Mouse (Mus musculus): ENCODE measurements at regions not wholly inside any gene's neighbourhood (a gene's known extent, or its start where the extent isn't known, plus 50 kb on each side); places are given as distances from the start of the nearest gene placed in this dataset.

DNA sequence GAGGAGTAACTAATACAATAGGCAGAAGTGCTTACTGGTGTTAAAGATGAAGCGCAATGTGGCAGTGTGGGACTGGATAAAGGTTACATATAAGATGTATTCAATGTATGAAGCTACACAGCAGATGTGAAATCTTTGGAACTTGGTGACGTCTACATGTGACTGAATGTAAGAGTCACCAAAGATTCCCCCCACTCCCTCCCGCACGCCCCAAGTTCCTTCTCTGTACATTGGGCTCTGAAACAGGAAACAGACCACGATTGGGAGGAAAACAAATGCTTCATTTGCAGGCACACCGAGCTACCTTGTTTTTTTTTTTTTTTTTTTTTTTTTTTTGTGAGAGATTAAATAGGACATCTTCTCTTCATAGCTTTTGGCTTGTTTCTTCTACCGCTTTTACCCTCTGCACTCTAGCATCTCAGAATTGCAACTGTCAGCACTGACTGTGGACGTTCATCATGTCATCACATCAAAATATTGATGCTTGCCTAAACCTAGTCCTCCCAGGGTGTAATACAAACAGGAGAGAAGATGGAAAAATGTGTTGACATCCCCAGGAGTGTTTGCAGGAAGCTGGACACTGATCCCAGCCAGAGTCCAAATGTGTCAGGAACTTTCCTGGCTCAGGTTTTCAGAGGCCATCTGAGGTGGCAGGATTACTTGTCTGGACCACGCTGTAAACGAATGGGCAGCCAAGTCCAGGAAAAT, 208.0 kb upstream of the Ccdc122 start:
- Histone ChIP-seq H3K9me3 (ENCODE audit: control insufficient read depth, low read length) (no peaks in the 10 kb centered on the region), H3K36me3 (ENCODE audit: control insufficient read depth, insufficient read depth, low read length) (no peaks in the 10 kb centered on the region), H3K27me3 (ENCODE audit: control insufficient read depth, insufficient read depth, low read length) (no peaks in the 10 kb centered on the region), H3K4me3 (ENCODE audit: low read depth, low read length) (no peak overlapping the region), H3K9ac (ENCODE audit: low read length) (no peak overlapping the region), H3K27ac (ENCODE audit: low read depth, low read length) (no peak overlapping the region), H3K4me2 (no peak overlapping the region), H3K4me1 (ENCODE audit: control insufficient read depth, insufficient read depth, low read length) (0 out of 2 replicates have a peak, but pooled peaks cover 2% of the 10 kb centered on the region)
- no peak for DNase-seq (ENCODE audit: low spot score, missing footprints)
- ATAC-seq (ENCODE audit: low FRiP score) = no peak
- WGBS = 83% methylated on average over 10 of the region's 10 CpGs

DNA sequence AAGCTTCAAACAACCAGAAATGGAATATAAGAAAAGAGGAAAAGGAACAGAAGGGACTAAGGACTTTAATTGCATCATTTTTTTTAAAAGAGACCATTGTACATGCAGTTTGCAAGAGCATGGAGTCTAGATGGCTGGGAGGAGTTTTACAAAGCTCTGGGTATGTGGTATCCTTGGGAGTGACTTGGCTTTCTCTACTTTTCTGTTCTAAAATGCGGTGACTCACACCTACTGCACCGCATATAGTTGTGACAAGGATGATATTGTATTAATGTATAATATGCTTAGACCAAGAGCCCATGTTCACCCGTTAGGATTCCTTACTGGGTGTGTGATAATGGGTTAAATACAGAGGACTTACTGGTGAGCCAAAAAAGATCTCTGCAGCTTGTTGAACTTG, 212.5 kb upstream of the Ccdc122 start:
- WGBS = 93% methylated on average over 3 of the region's 3 CpGs
- ATAC-seq (ENCODE audit: low FRiP score) (no peak), DNase-seq (ENCODE audit: low spot score, missing footprints) (no peak)
- H3K36me3 ChIP-seq (ENCODE audit: control insufficient read depth, insufficient read depth, low read length) = no peaks in the 10 kb centered on the region
- H3K4me1 ChIP-seq (ENCODE audit: control insufficient read depth, insufficient read depth, low read length) = peaks cover 7% of the 10 kb centered on the region; the same call in 1 of the 2 replicates
- no peak overlapping the region for H3K9ac ChIP-seq (ENCODE audit: low read length)
- H3K27ac ChIP-seq (ENCODE audit: low read depth, low read length) = no peak overlapping the region
- no peaks in the 10 kb centered on the region for H3K27me3 ChIP-seq (ENCODE audit: control insufficient read depth, insufficient read depth, low read length)
- H3K4me3 ChIP-seq (ENCODE audit: low read depth, low read length) = no peak overlapping the region
- H3K9me3 ChIP-seq (ENCODE audit: control insufficient read depth, low read length) = no peaks in the 10 kb centered on the region
- no peak overlapping the region for H3K4me2 ChIP-seq

DNA sequence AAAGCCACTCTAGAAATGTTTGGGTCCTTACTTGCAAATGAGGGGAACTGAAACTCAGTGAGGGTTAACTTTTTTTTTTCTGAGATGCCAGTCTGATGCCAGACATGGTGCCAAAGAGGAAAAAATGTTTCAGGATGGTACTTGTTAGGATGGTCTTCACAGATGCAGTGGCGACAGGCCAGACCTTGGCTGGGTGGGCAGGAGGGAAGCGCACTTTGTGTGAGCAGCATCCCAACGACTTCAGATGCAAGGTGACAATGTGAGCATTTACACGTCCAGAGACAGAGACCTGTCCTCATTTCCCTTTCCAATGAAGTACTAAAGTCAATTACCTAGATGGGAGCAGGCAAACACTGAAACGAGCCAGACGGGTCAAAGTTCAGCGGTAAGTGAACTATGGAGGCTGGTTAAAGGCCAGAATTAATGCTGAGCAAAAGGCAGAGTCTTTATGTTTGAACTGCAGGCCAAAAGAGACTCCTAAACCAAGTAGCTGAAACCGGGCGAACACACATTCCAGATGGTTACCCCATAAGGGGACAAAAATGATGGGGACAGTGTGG, 213.7 kb upstream of the Ccdc122 start:
- H3K9me3 ChIP-seq (ENCODE audit: control insufficient read depth, low read length) = no peaks in the 10 kb centered on the region
- no peak overlapping the region for H3K4me3 ChIP-seq (ENCODE audit: low read depth, low read length)
- H3K36me3 ChIP-seq (ENCODE audit: control insufficient read depth, insufficient read depth, low read length) = no peaks in the 10 kb centered on the region
- 78% methylated on average over 9 of the region's 9 CpGs for WGBS
- no peak overlapping the region for H3K27ac ChIP-seq (ENCODE audit: low read depth, low read length)
- ATAC-seq (ENCODE audit: low FRiP score) (no peak), DNase-seq (ENCODE audit: low spot score, missing footprints) (no peak)
- peaks cover 6% of the 10 kb centered on the region; the same call in 1 of the 2 replicates for H3K4me1 ChIP-seq (ENCODE audit: control insufficient read depth, insufficient read depth, low read length)
- H3K27me3 ChIP-seq (ENCODE audit: control insufficient read depth, insufficient read depth, low read length) = no peaks in the 10 kb centered on the region
- no peak overlapping the region for H3K9ac ChIP-seq (ENCODE audit: low read length)
- no peak overlapping the region for H3K4me2 ChIP-seq

DNA sequence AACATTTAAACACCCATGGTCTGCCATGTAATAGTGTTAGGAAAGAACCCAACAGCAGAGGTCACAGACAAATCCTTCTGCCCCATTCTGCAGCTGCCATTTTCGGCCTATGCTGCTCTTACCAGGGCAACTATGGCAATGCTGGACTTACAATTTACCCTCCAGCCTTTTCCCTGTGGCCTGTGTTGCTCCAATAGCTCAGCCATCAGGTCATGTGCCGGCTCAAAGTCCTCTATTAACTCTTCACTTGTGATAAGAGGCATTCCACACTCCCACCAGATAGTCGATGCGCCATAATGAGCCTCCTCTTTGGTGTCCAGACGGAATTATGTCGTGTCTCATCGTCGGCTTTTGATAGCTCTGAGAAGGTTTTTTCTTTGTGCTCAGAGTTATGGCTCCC, 214.7 kb upstream of the Ccdc122 start:
- Histone ChIP-seq H3K27ac (ENCODE audit: low read depth, low read length) (no peak overlapping the region), H3K4me3 (ENCODE audit: low read depth, low read length) (no peak overlapping the region), H3K36me3 (ENCODE audit: control insufficient read depth, insufficient read depth, low read length) (no peaks in the 10 kb centered on the region), H3K4me1 (ENCODE audit: control insufficient read depth, insufficient read depth, low read length) (peaks cover 5% of the 10 kb centered on the region; the same call in 1 of the 2 replicates), H3K9me3 (ENCODE audit: control insufficient read depth, low read length) (no peaks in the 10 kb centered on the region), H3K9ac (ENCODE audit: low read length) (no peak overlapping the region), H3K4me2 (no peak overlapping the region), H3K27me3 (ENCODE audit: control insufficient read depth, insufficient read depth, low read length) (no peaks in the 10 kb centered on the region)
- DNase-seq (ENCODE audit: low spot score, missing footprints) (no peak), ATAC-seq (ENCODE audit: low FRiP score) (no peak)
- 89% methylated on average over 8 of the region's 8 CpGs for WGBS

DNA sequence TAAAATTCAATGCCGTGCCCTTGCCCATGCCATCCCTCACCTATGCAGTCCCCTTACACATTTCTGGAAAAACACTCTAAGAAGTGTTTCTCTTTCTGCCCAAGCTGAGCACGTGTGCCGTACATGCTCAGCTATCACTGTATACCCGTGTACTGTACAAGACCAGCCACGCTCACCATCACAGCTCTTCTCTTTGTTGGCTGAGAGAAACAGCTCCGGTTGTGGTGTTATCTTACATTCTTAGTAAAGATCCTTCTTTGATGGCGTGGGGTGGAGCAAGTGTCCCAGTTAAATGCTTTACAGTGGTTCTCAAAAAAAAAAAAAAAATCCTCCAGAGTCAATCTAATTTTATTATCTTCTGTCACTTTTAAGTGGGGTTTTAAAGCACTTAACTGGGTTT, 215.1 kb upstream of the Ccdc122 start:
- H3K9me3 ChIP-seq (ENCODE audit: control insufficient read depth, low read length) = no peaks in the 10 kb centered on the region
- ATAC-seq (ENCODE audit: low FRiP score) (no peak), DNase-seq (ENCODE audit: low spot score, missing footprints) (no peak)

DNA sequence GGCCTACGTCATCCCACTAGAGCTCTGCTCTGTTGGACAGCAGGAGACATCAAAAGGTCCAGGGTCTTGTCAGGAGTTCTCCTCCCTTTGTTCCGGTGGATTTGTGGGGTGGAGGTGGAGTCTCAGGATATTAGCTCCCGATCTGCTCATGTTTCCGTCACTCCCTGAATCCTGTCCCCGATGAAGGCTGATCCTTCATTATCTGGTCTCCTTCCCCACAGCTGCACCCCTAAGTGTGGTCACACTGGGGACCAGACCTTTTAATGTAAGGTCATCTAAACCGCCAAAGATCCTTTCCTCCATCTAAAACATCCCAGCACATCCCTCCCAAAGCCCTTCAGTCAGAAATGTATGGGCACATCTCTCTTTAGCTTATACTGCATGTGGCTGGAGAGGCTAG, 215.6 kb upstream of the Ccdc122 start:
- H3K9me3 ChIP-seq (ENCODE audit: control insufficient read depth, low read length) = no peaks in the 10 kb centered on the region
- no peak overlapping the region for H3K27ac ChIP-seq (ENCODE audit: low read depth, low read length)
- ATAC-seq (ENCODE audit: low FRiP score) (no peak), DNase-seq (ENCODE audit: low spot score, missing footprints) (no peak)
- no peaks in the 10 kb centered on the region for H3K36me3 ChIP-seq (ENCODE audit: control insufficient read depth, insufficient read depth, low read length)
- H3K27me3 ChIP-seq (ENCODE audit: control insufficient read depth, insufficient read depth, low read length) = no peaks in the 10 kb centered on the region
- peaks cover 5% of the 10 kb centered on the region; the same call in 1 of the 2 replicates for H3K4me1 ChIP-seq (ENCODE audit: control insufficient read depth, insufficient read depth, low read length)
- no peak overlapping the region for H3K9ac ChIP-seq (ENCODE audit: low read length)
- no peak overlapping the region for H3K4me3 ChIP-seq (ENCODE audit: low read depth, low read length)
- 53% methylated on average over 6 of the region's 6 CpGs for WGBS
- no peak overlapping the region for H3K4me2 ChIP-seq

More for the DNA sequence above, 215.1 kb upstream of the Ccdc122 start:
- Histone ChIP-seq H3K9ac (ENCODE audit: low read length) (no peak overlapping the region), H3K4me2 (no peak overlapping the region), H3K27ac (ENCODE audit: low read depth, low read length) (no peak overlapping the region), H3K36me3 (ENCODE audit: control insufficient read depth, insufficient read depth, low read length) (no peaks in the 10 kb centered on the region), H3K4me1 (ENCODE audit: control insufficient read depth, insufficient read depth, low read length) (peaks cover 5% of the 10 kb centered on the region; the same call in 1 of the 2 replicates), H3K27me3 (ENCODE audit: control insufficient read depth, insufficient read depth, low read length) (no peaks in the 10 kb centered on the region), H3K4me3 (ENCODE audit: low read depth, low read length) (no peak overlapping the region)
- 90% methylated on average over 7 of the region's 7 CpGs for WGBS

DNA sequence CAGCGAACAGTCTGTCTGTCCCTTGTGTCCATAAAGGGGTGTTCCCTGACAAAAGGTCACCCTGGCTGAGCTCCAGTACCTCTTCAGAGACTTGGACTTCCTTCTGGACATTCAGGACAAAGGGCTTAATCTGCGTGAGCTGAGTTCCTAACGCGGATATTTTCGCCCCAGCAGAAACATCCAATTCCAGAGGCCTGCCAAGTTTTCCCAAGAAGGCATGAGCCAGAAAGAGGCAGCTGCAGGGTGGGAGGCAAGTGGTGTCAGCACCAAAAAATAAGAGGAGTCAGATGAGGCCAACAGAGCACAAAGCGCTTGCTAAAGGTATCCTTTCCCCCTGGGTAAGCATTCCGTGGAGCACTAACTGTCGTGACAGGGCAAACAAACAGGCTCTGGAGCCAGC, 216.9 kb upstream of the Ccdc122 start:
- 30% methylated on average over 8 of the region's 8 CpGs for WGBS
- DNase-seq (ENCODE audit: low spot score, missing footprints) (no peak), ATAC-seq (ENCODE audit: low FRiP score) (no peak)
- Histone ChIP-seq H3K27ac (ENCODE audit: low read depth, low read length) (no peak overlapping the region), H3K4me1 (ENCODE audit: control insufficient read depth, insufficient read depth, low read length) (peaks cover 5% of the 10 kb centered on the region; the same call in 1 of the 2 replicates), H3K9ac (ENCODE audit: low read length) (peak overlapping the region; percentile 27; the same call in 1 of the 2 replicates), H3K9me3 (ENCODE audit: control insufficient read depth, low read length) (no peaks in the 10 kb centered on the region), H3K4me2 (no peak overlapping the region), H3K36me3 (ENCODE audit: control insufficient read depth, insufficient read depth, low read length) (no peaks in the 10 kb centered on the region), H3K27me3 (ENCODE audit: control insufficient read depth, insufficient read depth, low read length) (no peaks in the 10 kb centered on the region), H3K4me3 (ENCODE audit: low read depth, low read length) (no peak overlapping the region)

DNA sequence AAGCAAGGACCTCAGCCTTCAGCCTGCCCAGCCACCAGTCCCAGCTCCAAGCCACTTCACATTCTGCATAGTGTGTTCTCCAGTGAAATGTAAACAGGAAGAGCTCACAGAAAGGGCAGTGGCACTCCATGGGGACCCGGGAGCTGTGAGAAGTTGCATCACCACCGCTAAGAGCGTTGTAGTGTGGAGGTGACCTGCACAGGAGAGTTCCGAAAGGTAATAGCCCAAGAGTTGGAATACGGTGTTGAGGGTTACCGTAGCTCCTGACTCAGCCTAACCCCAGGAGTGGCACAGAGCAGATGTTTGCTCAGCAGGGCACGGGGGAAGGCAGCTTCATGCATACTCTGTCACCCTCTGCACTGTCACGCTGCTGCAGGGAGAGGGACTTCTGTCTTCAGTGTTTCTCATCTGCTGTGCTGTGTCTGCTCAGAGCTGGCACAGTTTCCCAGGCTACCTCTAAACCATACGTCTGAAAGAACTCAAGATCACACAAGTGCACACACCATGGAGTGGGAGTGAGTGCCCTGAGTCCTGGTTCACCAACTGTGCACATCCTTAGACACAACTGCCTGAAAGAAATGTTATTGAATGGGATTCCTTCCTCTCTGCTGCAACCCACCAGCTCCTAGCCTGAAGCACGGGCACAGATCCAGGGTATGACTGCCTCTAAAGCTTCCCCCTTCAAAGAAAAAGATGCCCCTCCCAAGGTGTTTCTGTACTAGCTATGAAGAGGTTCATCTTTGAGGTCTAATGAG, 218.1 kb upstream of the Ccdc122 start:
- ATAC-seq (ENCODE audit: low FRiP score) (no peak), DNase-seq (ENCODE audit: low spot score, missing footprints) (no peak)
- Histone ChIP-seq H3K27me3 (ENCODE audit: control insufficient read depth, insufficient read depth, low read length) (no peaks in the 10 kb centered on the region), H3K4me3 (ENCODE audit: low read depth, low read length) (no peak overlapping the region), H3K9ac (ENCODE audit: low read length) (no peak overlapping the region), H3K36me3 (ENCODE audit: control insufficient read depth, insufficient read depth, low read length) (no peaks in the 10 kb centered on the region), H3K4me1 (ENCODE audit: control insufficient read depth, insufficient read depth, low read length) (peaks cover 5% of the 10 kb centered on the region; the same call in 1 of the 2 replicates), H3K4me2 (no peak overlapping the region), H3K9me3 (ENCODE audit: control insufficient read depth, low read length) (no peaks in the 10 kb centered on the region), H3K27ac (ENCODE audit: low read depth, low read length) (no peak overlapping the region)
- WGBS = 66% methylated on average over 10 of the region's 10 CpGs

DNA sequence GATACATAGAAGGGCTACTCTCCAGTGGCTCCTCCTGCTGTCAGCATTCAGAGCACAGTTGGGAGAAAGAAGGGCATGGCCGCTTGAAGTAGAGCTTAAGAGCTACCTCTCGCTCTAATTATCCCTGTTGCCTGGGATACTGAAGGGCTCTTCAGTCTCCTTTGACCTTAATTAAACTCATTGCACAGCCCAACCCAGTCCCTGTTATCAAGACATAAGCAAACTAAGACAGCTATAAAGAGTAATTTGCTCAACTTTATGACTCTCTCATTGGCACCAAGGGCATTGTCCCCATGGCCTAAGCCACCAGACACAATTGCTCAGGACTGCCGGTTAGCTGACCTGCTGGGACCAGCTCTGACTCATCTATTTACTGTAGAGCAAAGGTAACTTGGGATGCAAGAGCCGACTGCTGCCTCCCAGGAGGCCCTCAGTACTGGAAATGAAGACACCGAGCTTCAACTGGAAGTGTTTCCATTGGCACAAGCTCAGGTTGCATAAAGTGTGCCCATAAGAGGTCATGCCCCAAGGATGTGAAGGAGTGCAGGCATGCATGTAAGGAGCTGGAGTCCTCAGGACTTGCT, 219.3 kb upstream of the Ccdc122 start:
- no peaks in the 10 kb centered on the region for H3K36me3 ChIP-seq (ENCODE audit: control insufficient read depth, insufficient read depth, low read length)
- no peaks in the 10 kb centered on the region for H3K27me3 ChIP-seq (ENCODE audit: control insufficient read depth, insufficient read depth, low read length)
- DNase-seq (ENCODE audit: low spot score, missing footprints) (no peak), ATAC-seq (ENCODE audit: low FRiP score) (no peak)
- H3K4me3 ChIP-seq (ENCODE audit: low read depth, low read length) = no peak overlapping the region
- 69% methylated on average over 5 of the region's 5 CpGs for WGBS
- H3K4me1 ChIP-seq (ENCODE audit: control insufficient read depth, insufficient read depth, low read length) = peaks cover 5% of the 10 kb centered on the region; the same call in 1 of the 2 replicates
- H3K9me3 ChIP-seq (ENCODE audit: control insufficient read depth, low read length) = no peaks in the 10 kb centered on the region
- H3K4me2 ChIP-seq = no peak overlapping the region
- no peak overlapping the region for H3K9ac ChIP-seq (ENCODE audit: low read length)
- H3K27ac ChIP-seq (ENCODE audit: low read depth, low read length) = no peak overlapping the region

Measured in midbrain, embryonic 11.5 days (tissue).